Mouse (Mus musculus) layer of hippocampus, adult 2 months (tissue): ENCODE measurements around the gene Cd300lg. TPM values are rescaled to one million over a fixed set of nuclear protein-coding genes. Genes with fewer than 3 reads are reported as not detected.

ENCODE experiments used
- DNase-seq, 2 experiments: peaks; one replicate each; pipeline ENCODE4 v3.0.0; 2022; ENCODE audit warnings: low spot score in 2 of 2
- H3K27ac ChIP-seq: fragments of 200-600 bp; 2 replicates; pipeline ENCODE4 v1.8.1; 2022
- H3K4me3 ChIP-seq: fragments of 200-600 bp; 2 replicates; pipeline ENCODE4 v1.8.1; 2022; ENCODE audit warnings: mild to moderate bottlenecking
- CTCF ChIP-seq: fragments of 200-600 bp; conservative IDR thresholded peaks from 2 replicates; pipeline ENCODE4 v1.8.1; 2022; ENCODE audit warnings: antibody characterized with exemption, mild to moderate bottlenecking, moderate library complexity
- total RNA-seq, 2 experiments: library from RNA; stranded (reverse); gene quantifications; 2 replicates each; pipeline ENCODE4 v1.2.3; 2021

Gene Cd300lg
- total RNA-seq, 2 experiments from 2014 or later, result not detected

DNA sequence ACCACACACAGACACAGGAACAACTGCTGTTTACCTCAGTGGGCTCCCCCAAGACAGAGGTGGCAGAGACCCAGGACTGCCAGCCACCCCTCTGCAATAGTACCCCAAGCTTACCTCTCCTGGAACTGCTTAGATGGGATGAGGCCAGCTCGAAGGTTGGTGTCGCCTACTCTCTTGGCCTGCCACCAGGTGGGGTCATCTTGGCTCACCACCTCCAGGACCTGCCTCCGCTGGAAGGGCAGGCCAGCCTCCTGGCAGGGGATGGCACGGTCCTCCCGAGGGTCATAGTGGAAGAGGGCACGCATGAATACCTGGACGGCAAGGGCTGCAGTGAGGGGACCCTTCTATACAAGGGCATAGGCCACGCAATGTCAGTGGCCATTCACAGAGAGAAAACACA lies 28.1 kb upstream of the Cd300lg start:
- TF ChIP-seq CTCF, result no peak
- Histone ChIP-seq H3K27ac (no peak overlapping the region), H3K4me3 (no peak overlapping the region)
- no peak for DNase-seq

DNA sequence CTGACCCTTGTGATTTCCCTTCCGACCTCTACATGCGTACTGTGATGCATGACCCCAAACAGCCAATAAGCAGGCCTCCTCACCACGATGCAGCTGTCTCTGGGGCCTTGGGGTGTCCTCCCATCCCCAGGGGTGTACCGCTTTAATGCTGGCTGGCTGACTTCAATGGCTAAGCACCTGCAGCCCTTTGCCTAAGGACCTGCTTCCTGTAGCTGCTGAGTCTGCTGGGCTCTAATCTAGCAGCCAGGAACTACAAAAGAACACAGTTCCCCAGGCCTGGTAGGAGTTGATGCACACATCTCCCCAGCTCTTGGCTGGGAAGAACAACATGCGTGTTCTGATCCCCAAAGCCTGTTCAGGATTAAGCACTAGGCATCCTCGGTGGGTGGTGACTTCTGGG lies 25.8 kb upstream of the Cd300lg start:
- no peak for TF ChIP-seq CTCF
- Histone ChIP-seq H3K4me3 (no peak overlapping the region), H3K27ac (peak overlapping the region; percentile 70)
- DNase-seq, result no peak

DNA sequence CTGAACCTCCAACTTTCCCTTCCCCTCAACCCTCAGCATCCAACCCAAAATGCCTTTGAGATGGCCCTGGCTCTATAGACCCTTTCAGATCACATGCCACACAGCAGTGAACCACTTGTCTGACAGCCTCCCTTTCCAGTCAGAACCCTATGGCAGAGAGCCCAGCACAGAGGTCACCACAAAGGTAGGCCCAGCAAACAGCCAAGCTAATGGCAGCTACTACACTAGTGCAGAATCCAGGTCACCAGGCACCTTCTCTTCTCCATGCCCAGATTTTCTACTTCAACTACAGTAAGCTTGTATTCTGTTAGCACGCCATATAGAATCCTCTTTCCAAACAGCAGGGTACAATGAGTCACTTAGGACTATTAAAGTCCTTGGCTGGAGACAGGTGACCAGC lies 25.2 kb upstream of the Cd300lg start:
- H3K4me3 ChIP-seq, result no peak overlapping the region
- no peak for TF ChIP-seq CTCF
- no peak for DNase-seq
- H3K27ac ChIP-seq, result peak overlapping the region; percentile 23; the same call in 1 of the 2 replicates

DNA sequence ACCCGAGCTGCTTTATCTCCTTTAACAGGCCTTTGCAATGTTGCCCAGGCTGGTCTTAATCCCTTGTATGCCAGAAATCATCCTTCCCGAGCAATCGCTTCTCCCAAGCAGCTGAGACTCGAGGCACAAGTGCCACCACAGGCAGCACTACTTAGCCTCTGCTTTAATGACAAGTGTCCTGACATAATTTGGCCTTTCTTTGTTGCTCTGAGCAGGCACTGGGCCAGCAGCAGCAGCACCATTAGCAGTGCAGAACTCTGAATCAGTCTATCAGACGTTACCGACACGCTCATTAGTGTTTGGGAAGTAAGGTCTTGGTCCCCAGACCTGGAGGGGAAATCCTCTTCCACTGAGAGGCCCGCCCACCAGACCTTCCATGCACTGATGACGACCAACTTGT lies 21.6 kb upstream of the Cd300lg start:
- TF ChIP-seq CTCF, result no peak
- DNase-seq, result no peak
- Histone ChIP-seq H3K27ac (peak overlapping the region; percentile 39; the same call in 1 of the 2 replicates), H3K4me3 (no peak overlapping the region)

DNA sequence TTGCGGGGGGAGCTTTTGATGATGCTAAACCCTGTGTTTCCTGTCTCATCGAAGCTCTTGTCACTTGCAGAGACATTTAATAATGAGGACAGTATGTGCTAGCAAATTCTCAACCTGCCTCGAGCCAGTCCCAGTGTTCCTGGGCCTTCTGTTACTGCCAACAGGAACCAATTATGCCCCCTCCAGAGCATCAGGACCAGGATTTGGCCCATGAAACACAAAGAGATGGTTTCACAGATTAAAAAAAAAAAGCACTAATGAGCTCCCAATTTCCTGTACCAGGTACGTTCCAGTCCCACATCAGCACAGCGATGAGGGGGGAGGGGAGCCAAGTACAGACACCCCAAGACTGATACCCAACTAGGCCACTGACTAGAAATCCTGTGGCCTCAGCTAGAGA lies 20.1 kb upstream of the Cd300lg start:
- no peak for TF ChIP-seq CTCF
- H3K4me3 ChIP-seq, result no peak overlapping the region

DNA sequence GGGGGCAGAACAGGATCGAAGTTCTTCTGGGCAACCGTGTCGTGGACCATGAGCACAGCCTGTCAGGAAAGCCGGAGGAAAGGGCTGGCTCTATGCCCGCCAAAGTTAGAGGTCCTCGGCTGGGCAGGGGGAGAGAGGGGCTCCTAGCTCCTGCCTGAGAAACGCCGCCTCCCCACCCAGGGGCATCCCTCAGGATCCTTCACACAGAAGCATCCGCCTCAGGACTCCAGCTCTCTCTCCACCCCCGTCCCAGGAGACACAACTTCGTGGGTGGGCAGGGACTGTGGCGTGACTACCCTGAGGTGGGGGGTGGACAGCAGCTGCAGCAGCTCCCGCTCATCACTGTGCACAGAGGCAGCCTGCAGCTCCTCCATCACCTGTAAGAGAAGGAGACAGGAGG lies 17.9 kb upstream of the Cd300lg start:
- no peak for DNase-seq
- no peak for TF ChIP-seq CTCF

More for the DNA sequence above, 20.1 kb upstream of the Cd300lg start:
- H3K27ac ChIP-seq, result peak overlapping the region; percentile 53; the same call in 1 of the 2 replicates
- DNase-seq, result no peak

DNA sequence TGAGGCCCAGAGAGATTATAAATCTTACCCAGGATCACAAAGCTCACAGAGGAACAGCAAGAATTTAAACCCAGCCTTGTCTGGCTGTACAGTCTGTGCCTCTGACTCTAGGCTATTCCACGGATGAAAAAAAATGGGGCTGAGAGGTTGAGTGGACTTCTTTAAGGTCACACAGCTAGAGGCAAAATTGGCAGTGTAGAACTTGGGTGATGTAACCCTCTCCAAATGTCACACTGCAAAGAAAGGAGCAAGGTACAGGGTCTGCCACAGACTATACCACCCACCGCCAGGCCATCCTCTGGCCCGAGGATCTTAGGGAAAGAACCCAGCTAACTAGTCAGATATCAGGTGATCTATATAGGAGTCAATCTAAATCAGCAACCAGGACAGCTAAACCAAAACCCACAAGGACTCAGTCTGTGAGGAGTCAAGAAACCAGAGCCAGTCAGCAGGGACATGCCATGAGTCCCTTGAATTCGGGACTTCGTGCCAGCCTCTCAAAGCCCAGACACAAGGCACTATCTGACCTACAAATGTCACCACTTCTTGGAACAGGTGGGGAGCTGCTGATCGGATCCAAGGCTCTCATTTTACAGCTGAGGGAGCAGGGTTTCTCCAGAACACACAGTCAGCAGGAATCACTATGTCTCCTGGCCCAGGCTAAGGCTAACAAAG lies 17.1 kb upstream of the Cd300lg start:
- Histone ChIP-seq H3K27ac (peak overlapping the region; percentile 48; the same call in 1 of the 2 replicates), H3K4me3 (no peak overlapping the region)
- no peak for TF ChIP-seq CTCF
- DNase-seq, result no peak

More for the DNA sequence above, 17.9 kb upstream of the Cd300lg start:
- Histone ChIP-seq H3K4me3 (no peak overlapping the region), H3K27ac (peak overlapping the region; percentile 48; the same call in 1 of the 2 replicates)

DNA sequence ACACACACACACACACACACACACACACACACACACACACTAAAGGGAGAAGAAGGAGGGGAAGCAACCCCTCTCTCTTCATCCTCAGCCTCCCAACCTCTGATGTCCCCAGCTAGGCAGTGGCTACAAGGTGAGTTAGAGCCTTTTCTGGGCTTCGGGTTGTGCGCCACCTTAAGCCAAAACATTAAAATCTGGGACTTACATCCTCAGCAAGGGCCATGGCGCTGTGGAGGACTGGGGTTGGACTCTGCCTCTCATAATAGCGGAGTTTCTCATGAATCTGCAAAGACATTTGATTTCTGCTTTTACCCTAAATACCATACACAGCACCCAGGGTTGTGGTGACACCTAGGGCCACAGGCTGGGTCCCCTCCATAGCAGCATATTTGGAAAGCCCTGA lies 16.4 kb upstream of the Cd300lg start:
- peak overlapping the region; percentile 81 for H3K4me3 ChIP-seq
- TF ChIP-seq CTCF, result no peak
- H3K27ac ChIP-seq, result peak overlapping the region; percentile 92; the same call in 1 of the 2 replicates
- no peak for DNase-seq

DNA sequence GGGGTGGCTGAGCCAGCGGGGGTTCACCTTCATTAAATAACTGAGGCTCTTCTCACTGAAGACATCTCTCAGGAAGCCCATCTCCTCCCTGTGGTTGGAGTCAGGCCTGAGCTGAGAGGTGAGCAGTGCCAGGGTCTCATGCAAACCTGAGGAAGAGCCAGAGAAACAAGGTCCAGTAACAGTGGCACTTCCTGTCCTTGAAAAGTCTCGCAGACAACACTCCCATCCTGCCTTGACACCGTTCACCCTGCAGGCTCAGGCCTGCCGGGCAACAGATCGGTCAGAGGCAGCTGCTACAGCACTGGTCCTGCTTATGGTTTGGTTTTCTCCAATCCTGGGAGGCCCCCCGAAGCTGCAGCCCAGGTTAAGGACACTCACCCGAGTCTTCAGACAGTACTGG lies 16.0 kb upstream of the Cd300lg start:
- H3K4me3 ChIP-seq, result peak overlapping the region; percentile 81
- H3K27ac ChIP-seq, result peak overlapping the region; percentile 92
- DNase-seq, result no peak
- no peak for TF ChIP-seq CTCF

DNA sequence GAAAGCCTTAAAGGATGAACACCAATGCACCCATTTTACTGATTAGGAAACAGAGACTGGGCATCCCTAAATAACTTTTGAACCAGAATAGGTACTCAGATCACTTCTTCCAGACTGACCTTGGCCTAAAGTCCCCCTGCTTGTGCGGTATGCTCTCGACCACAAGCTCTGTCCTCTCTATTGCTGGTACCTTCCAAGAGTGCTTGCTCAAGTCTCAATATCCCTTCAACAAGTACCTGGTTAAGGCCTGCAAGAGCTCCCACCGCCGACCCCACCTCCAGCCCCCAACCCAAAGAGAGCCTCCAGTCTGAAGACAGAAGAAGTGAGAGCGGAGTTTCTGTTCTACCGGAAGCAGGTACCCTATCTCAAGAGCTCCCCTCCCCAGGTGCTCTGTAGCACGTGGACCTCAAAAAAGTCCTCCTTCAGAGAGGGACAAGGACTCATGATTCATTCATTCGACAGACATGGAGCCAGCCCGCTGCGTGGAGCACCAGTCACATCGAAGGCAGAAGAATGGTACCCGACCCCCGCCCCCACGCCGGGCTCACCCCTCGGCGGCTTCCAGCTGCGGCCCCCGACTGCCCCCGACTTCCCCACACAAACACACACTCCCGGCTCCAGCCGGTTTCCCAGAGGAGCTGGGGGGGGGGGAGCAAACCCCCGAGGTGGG lies 15.2 kb upstream of the Cd300lg start:
- DNase-seq, result no peak
- Histone ChIP-seq H3K27ac (peak overlapping the region; percentile 92), H3K4me3 (peak overlapping the region; percentile 81)
- no peak for TF ChIP-seq CTCF

DNA sequence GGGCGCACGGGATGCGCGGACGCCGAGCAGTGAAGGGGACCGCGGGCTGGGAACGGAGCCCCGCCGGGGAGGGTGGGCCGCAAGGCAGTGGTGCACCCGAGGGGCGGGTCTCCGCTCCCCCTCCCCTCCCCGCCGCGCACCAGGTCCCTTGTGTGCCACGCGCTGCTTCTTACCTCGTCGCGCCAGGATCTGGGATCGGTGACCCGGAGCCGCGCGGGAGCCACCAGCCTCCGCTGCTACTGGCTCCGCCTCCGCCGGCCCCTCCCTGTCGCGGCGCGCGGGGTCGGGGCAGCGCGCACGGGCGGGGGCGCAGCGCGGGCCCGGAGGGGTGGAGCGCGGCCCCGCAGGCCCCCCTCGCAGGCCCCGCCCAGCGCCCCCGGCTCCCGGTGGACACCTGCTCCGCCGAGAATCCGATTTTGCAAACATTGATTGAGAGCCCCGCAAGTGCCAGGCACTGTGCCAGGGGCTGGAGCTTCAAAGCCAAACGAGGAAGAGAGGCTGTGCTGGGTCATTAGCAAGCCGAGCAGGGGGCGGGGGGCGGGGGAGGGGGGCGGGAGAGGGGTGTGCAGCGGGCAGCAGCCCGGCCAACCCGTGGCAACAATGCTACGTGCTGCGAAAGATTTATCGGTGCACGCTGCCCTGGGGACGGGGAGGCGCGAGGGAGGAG lies 14.5 kb upstream of the Cd300lg start:
- peak; percentile 44 to 60 for DNase-seq

DNA sequence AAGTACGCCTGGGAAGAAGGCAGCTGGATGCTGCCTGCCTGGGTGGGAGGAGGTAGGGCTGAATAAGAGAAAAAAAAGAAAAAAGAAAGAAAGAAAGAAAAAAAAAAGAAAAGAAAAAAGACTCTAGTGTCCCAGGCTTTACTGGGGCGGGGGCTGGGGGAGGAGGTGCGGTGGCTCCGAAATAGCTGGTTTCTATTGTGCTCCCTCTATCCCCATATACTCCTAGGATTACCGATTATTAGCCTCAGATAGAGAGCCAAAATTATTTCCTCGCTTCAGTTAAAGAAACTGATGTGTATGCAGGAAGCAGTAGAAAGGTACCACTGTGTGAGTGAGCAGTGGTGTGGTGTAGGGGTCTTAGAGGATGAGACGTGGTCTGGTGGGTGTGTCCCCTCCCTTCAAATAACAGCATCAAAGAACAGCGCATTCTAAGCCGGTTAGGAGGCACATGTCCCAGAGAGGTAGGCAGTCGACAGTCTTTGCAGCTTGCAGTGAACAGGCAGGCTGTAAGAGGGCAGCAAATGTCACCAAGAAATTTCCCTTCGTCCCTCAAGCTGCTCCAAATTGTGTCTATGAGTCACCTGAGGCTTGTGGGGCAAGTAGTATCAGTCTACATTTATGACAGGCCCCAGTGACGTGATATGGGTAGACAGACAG lies 13.8 kb upstream of the Cd300lg start:
- H3K4me3 ChIP-seq, result peak overlapping the region; percentile 81
- H3K27ac ChIP-seq, result peak overlapping the region; percentile 92
- TF ChIP-seq CTCF, result 0 out of 2 replicates have a peak, but pooled peaks have one; percentile 6
- DNase-seq, result no peak

More for the DNA sequence above, 14.5 kb upstream of the Cd300lg start:
- TF ChIP-seq CTCF, result no peak
- Histone ChIP-seq H3K4me3 (peak overlapping the region; percentile 81), H3K27ac (peak overlapping the region; percentile 92)
